Mouse (Mus musculus): ENCODE data around the gene Rnf144a. TPM values are rescaled to one million over a fixed set of nuclear protein-coding genes. Genes with fewer than 3 reads are reported as not detected.

The Rnf144a gene
- total and polyA plus RNA-seq, 2 experiments from 2014 or later: 6.8 to 9.4 TPM

DNA sequence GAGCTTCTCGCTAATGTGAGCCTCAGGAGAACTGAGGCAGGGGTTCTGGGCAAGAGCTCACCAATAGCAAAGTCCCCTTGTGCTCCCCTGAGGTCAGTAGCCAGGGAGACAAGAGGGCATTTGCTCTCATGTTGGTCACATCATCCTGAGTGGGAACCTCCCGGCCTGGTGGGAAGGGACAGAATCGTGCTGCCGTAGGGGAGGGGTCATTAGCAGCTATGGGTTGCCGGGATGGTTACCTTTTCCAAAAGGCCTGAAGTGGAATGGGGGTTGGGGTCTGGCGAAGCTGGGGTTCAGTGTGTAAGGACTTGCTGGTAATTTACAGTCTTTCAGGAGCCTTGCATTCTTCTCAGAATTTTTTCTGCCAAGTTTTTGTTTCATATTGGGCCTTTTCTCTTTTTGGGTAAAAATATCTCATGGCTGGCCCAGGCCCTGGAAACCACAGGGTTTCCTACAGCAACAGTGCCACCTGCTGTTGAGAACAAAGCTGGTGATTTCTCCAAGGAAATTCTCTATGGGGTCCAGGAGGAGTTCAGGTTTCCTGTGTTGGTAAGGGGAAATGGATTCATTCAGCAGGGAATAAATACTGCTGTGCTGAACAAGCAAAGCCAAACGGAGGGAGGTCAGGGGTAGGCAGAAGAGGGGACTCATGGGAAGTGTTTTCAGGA lies 137.9 kb downstream of the Rnf144a start:
- ATAC-seq (ENCODE audit: insufficient read depth, low read depth): peak; percentile 47
- 47% methylated on average over 7 of the region's 7 CpGs for WGBS
- H3K27ac ChIP-seq (ENCODE audit: low read depth): no peak overlapping the region

DNA sequence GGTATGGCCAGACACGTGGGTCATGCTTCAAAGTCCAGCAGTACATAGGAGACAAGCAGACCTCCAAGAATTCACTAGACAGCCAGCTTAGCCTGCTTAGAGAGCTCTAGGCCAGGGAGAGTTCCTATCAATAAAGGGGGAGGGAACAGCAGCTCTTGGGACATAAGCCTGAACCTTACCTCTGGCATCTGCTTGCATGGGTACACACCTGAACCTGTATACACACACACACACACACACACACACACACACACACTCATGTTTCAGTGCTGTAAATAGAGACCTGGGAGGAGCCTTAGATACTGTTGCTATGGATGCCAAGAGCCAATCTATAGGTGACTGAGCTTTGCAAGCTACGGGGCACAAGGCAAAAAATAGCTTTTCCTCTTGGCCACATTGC lies 138.5 kb downstream of the Rnf144a start:
- Histone ChIP-seq H3K27me3 (ENCODE audit: control insufficient read depth, insufficient read depth, low read length) (no peaks in the 10 kb centered on the region), H3K4me3 (ENCODE audit: low read depth, low read length) (no peak overlapping the region), H3K27ac (ENCODE audit: low read depth) (no peak overlapping the region), H3K4me1 (ENCODE audit: control insufficient read depth, insufficient read depth) (no peaks in the 10 kb centered on the region), H3K9ac (replicated peaks; ENCODE audit: low read depth, low read length) (no peak overlapping the region), H3K4me2 (ENCODE audit: low read depth, low read length) (no peak overlapping the region), H3K36me3 (replicated peaks; ENCODE audit: control insufficient read depth, insufficient read depth, low read length) (no peaks in the 10 kb centered on the region), H3K9me3 (replicated peaks; ENCODE audit: control insufficient read depth, low read length) (no peaks in the 10 kb centered on the region)
- no peak for TF ChIP-seq EP300 (IDR thresholded peaks at IDR 0.05; ENCODE audit: low read depth)
- TF ChIP-seq CTCF (IDR thresholded peaks at IDR 0.05; ENCODE audit: low read depth): no peak
- ATAC-seq (ENCODE audit: insufficient read depth, low read depth) (no peak), DNase-seq (ENCODE audit: low spot score) (no peak)
- WGBS: 76% methylated on average over 2 of the region's 2 CpGs

More for the DNA sequence above, 137.9 kb downstream of the Rnf144a start:
- Histone ChIP-seq H3K4me2 (ENCODE audit: low read depth, low read length) (no peak overlapping the region), H3K4me3 (ENCODE audit: low read depth, low read length) (no peak overlapping the region), H3K27me3 (ENCODE audit: control insufficient read depth, insufficient read depth, low read length) (no peaks in the 10 kb centered on the region), H3K36me3 (replicated peaks; ENCODE audit: control insufficient read depth, insufficient read depth, low read length) (no peaks in the 10 kb centered on the region), H3K4me1 (ENCODE audit: control insufficient read depth, insufficient read depth) (no peaks in the 10 kb centered on the region), H3K9me3 (replicated peaks; ENCODE audit: control insufficient read depth, low read length) (no peaks in the 10 kb centered on the region), H3K9ac (replicated peaks; ENCODE audit: low read depth, low read length) (no peak overlapping the region)
- peak; percentile 22 for DNase-seq (ENCODE audit: low spot score)
- peak; percentile 62 for TF ChIP-seq CTCF (IDR thresholded peaks at IDR 0.05; ENCODE audit: low read depth)
- TF ChIP-seq EP300 (IDR thresholded peaks at IDR 0.05; ENCODE audit: low read depth): no peak

Small RNA genes lying within 50 kb of the gene (microRNA-seq; reads per million reads assigned to microRNA genes)
- gene Mir6538: not detected

Other genes with a start within 250 kb of the Rnf144a start
- 4.3 and 7.1 TPM in 2 replicates for gene Rsad2, start 41.2 kb upstream of the Rnf144a start, total RNA-seq (2014; rRNA removed; ENCODE audit: low replicate concordance)
- gene Rsad2, start 41.2 kb upstream of the Rnf144a start, polyA plus RNA-seq (2015; fragmentation: Nextera tagmentation; extraction: Ambion mirVana): 3.0 and 4.8 TPM in 2 replicates
- gene Cmpk2, start 54.0 kb upstream of the Rnf144a start, total RNA-seq (2014; rRNA removed; ENCODE audit: low replicate concordance): 7.8 and 13.6 TPM in 2 replicates
- 3.3 and 5.5 TPM in 2 replicates for gene Cmpk2, start 54.0 kb upstream of the Rnf144a start, polyA plus RNA-seq (2015; fragmentation: Nextera tagmentation; extraction: Ambion mirVana)